Comparison of ENCODE assay signal across 9 mouse cellular contexts in genomic region chr16:93423174-93423573, GRCm38 (mm10).
DNase-seq lines count a peak whose midpoint lies in the region; ATAC-seq and TF ChIP-seq lines count a peak whose summit lies in the region.
"Had no signal": no experiment of that assay in that cellular context is flagged by ENCODE, and none has a peak within 500 bp of the region (broad histone marks: within the 10 kb centered on the region; RNA-seq: fewer than 3 reads in every experiment).

No protein-coding gene starts in this region.

- H3K4me1 ChIP-seq in erythroblast, embryonic 14.5 days (ENCODE audit: control insufficient read depth), result peaks cover 48% of the 10 kb centered on the region
- H3K4me1 ChIP-seq in E14TG2a.4 (replicated peaks; ENCODE audit: low read depth, low read length), result peaks cover 15% of the 10 kb centered on the region
- H3K4me1 ChIP-seq in hindbrain, embryonic 11.5 days (replicated peaks; ENCODE audit: control insufficient read depth, insufficient read depth, low read length), result no peaks in the 10 kb centered on the region; the same call in 1 of the 2 replicates
- H3K4me1 ChIP-seq in liver, embryonic 16.5 days (ENCODE audit: control insufficient read depth, low read depth, low read length), result peaks cover 4% of the 10 kb centered on the region
- peaks cover 2% of the 10 kb centered on the region; the same call in 1 of the 2 replicates for H3K4me1 ChIP-seq in cerebellum, adult 2 months (ENCODE audit: control insufficient read depth, insufficient read depth, low read length)

- no peaks in the 10 kb centered on the region for H3K9me3 ChIP-seq in erythroblast, embryonic 14.5 days (ENCODE audit: control insufficient read depth, low read length)
- H3K9me3 ChIP-seq in E14TG2a.4 (ENCODE audit: low read length), result no peaks in the 10 kb centered on the region
- no peaks in the 10 kb centered on the region for H3K9me3 ChIP-seq in hindbrain, embryonic 11.5 days (ENCODE audit: control insufficient read depth, low read length)
- no peaks in the 10 kb centered on the region for H3K9me3 ChIP-seq in liver, embryonic 16.5 days (replicated peaks; ENCODE audit: control insufficient read depth, low read length)

- no peak for TF ChIP-seq CTCF in E14TG2a.4 (conservative IDR thresholded peaks at IDR 0.05; ENCODE audit: low read length)
- no peak for TF ChIP-seq CTCF in cerebellum, adult 2 months (IDR thresholded peaks at IDR 0.05; ENCODE audit: borderline replicate concordance, insufficient read depth, low read depth, low read length)

- H3K4me3 ChIP-seq in erythroblast, embryonic 14.5 days (replicated peaks), result peak overlapping the region; percentile 37
- peak overlapping the region; percentile 5; the same call in 1 of the 2 replicates for H3K4me3 ChIP-seq in E14TG2a.4 (replicated peaks; ENCODE audit: low read length)
- no peak overlapping the region for H3K4me3 ChIP-seq in hindbrain, embryonic 11.5 days (ENCODE audit: low read depth, low read length)
- 0 out of 2 replicates have a peak overlapping the region, but pooled peaks have one; percentile 13 for H3K4me3 ChIP-seq in liver, embryonic 16.5 days (ENCODE audit: low read depth, low read length)
- no peak overlapping the region for H3K4me3 ChIP-seq in cerebellum, adult 2 months (replicated peaks; ENCODE audit: insufficient read depth, low read depth, low read length)

- H3K9ac ChIP-seq in hindbrain, embryonic 11.5 days (ENCODE audit: low read depth, low read length), result no peak overlapping the region
- no peak overlapping the region for H3K9ac ChIP-seq in liver, embryonic 16.5 days (ENCODE audit: low read depth, low read length)

- peaks cover 5% of the 10 kb centered on the region; the same call in 1 of the 2 replicates for H3K27me3 ChIP-seq in erythroblast, embryonic 14.5 days (ENCODE audit: control insufficient read depth)
- H3K27me3 ChIP-seq in E14TG2a.4 (ENCODE audit: insufficient read depth, low read length), result peaks cover 15% of the 10 kb centered on the region
- H3K27me3 ChIP-seq in hindbrain, embryonic 11.5 days (ENCODE audit: control insufficient read depth, insufficient read depth, low read length), result no peaks in the 10 kb centered on the region
- no peaks in the 10 kb centered on the region for H3K27me3 ChIP-seq in liver, embryonic 16.5 days (ENCODE audit: control insufficient read depth, insufficient read depth, low read depth, low read length)
- peaks cover 2% of the 10 kb centered on the region; the same call in 1 of the 2 replicates for H3K27me3 ChIP-seq in cerebellum, adult 2 months (ENCODE audit: control insufficient read depth, insufficient read depth, low read length)

- intact Hi-C loops in left cerebral cortex, postnatal 4 days (cut with DNase I), result no loop called here

- no peak for TF ChIP-seq POLR2A in cerebellum, adult 2 months (IDR thresholded peaks at IDR 0.05; ENCODE audit: borderline replicate concordance, insufficient read depth, low read length)

- no peaks in the 10 kb centered on the region; the same call in 1 of the 2 replicates for H3K36me3 ChIP-seq in erythroblast, embryonic 14.5 days (ENCODE audit: control insufficient read depth)
- no peaks in the 10 kb centered on the region for H3K36me3 ChIP-seq in E14TG2a.4 (ENCODE audit: insufficient read depth, low read length)
- H3K36me3 ChIP-seq in hindbrain, embryonic 11.5 days (ENCODE audit: control insufficient read depth, insufficient read depth, low read length), result no peaks in the 10 kb centered on the region
- no peaks in the 10 kb centered on the region for H3K36me3 ChIP-seq in liver, embryonic 16.5 days (ENCODE audit: control insufficient read depth, insufficient read depth)

- no peak for ATAC-seq in erythroblast, adult 5-6 weeks (replicated peaks; ENCODE audit: low FRiP score, poor library complexity, severe bottlenecking)
- ATAC-seq in hindbrain, embryonic 11.5 days (ENCODE audit: low FRiP score), result no peak
- no peak for ATAC-seq in liver, embryonic 16.5 days (ENCODE audit: low read depth)

- no peak overlapping the region for H3K27ac ChIP-seq in hindbrain, embryonic 11.5 days (ENCODE audit: low read depth, low read length)
- H3K27ac ChIP-seq in liver, embryonic 16.5 days (ENCODE audit: low read length), result no peak overlapping the region
- no peak overlapping the region for H3K27ac ChIP-seq in cerebellum, adult 2 months (ENCODE audit: insufficient read depth, low read length)

- peak; percentile 15 for DNase-seq in hindbrain, embryonic 11.5 days (ENCODE audit: low spot score)
- no peak for DNase-seq in layer of hippocampus, adult 8-10 months (ENCODE audit: low spot score in 2 of 2)
- no peak for DNase-seq in left cerebral cortex, postnatal 4 days
- no peak for DNase-seq in cerebellum, adult 2 months
- DNase-seq: adrenal gland, adult 8-10 months had no signal

- no peak overlapping the region for H3K4me2 ChIP-seq in hindbrain, embryonic 11.5 days (replicated peaks; ENCODE audit: low read depth, low read length)
- peak overlapping the region; percentile 36; the same call in 1 of the 2 replicates for H3K4me2 ChIP-seq in liver, embryonic 16.5 days (ENCODE audit: low read depth, low read length)

- WGBS in hindbrain, embryonic 11.5 days, result 22% methylated on average over 13 of the region's 13 CpGs
- WGBS in liver, embryonic 16.5 days (ENCODE audit: insufficient replicate concordance), result 12% methylated on average over 13 of the region's 13 CpGs
- 4% methylated on average over 13 of the region's 13 CpGs for WGBS in cerebellum, adult 2 months

Comparison
In these comparisons a context has a peak if more than half of its experiments do, and no peak if none do; other contexts are left out.
1. H3K4me3 ChIP-seq: peak in erythroblast, embryonic 14.5 days (single experiment), E14TG2a.4 (single experiment) and liver, embryonic 16.5 days (single experiment); none in hindbrain, embryonic 11.5 days (single experiment) and cerebellum, adult 2 months (single experiment).